Mouse (Mus musculus) C2C12 (cell line): ENCODE measurements at regions not wholly inside any gene's neighbourhood (a gene's known extent, or its start where the extent isn't known, plus 50 kb on each side); places are given as distances from the start of the nearest gene placed in this dataset.

ENCODE experiments used
- CTCF ChIP-seq: IDR thresholded peaks from one replicate; pipeline ENCODE4 v1.5.1; 2011; ENCODE audit not compliant: control insufficient read depth, insufficient read depth, insufficient read length
- MYOD1 ChIP-seq: IDR thresholded peaks from one replicate; pipeline ENCODE4 v1.6.1; 2011; ENCODE audit warnings: low read depth; ENCODE audit not compliant: control insufficient read depth, insufficient read length
- USF1 ChIP-seq: IDR thresholded peaks from one replicate; pipeline ENCODE4 v1.6.1; 2011; ENCODE audit warnings: low read depth, mild to moderate bottlenecking, control low read depth, moderate library complexity

DNA sequence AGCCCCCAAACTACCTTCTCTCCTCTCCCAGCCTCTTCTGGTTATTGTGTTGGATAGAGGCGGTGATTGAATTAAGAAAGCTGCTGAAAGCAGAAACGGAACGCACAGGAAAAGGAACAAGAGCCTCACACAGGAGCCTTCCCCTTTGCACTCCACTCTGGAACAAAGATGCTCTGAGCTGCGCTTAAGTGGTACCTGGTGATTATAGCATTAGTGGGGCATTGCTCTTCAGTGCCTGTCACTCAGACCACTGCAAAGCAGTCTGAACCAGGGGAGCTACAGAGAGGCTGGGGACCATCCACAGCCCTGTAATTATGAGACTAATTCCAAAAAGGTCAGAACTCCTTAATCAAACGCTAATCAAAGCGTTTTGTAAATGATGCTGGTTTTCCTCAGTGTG lies 225.9 kb downstream of the Icos start:
- no peak for TF ChIP-seq CTCF
- TF ChIP-seq USF1, result no peak
- no peak for TF ChIP-seq MYOD1
